Mouse (Mus musculus) limb, embryonic 13.5 days (tissue): ENCODE results near the gene Troap. TPM values are rescaled to one million over a fixed set of nuclear protein-coding genes. Genes with fewer than 3 reads are reported as not detected.
A peak's percentile ranks its signal among the peaks of the same experiment; 100 is the strongest.

Experiments used
- ATAC-seq: fragments of 200-750 bp; cut with Nextera tagmentation; 2 replicates; pipeline ENCODE4 v1.8.0; 2017; ENCODE audit warnings: low read depth, moderate number of reproducible peaks, moderate TSS enrichment; ENCODE audit not compliant: low FRiP score
- H3K27ac ChIP-seq: fragments of 300-500 bp; sonication (generic); 2 replicates; pipeline ENCODE4 v1.5.1; 2015; ENCODE audit warnings: inconsistent platforms, mild to moderate bottlenecking, moderate library complexity
- H3K27me3 ChIP-seq: fragments of 300-500 bp; sonication (generic); 2 replicates; pipeline ENCODE4 v1.6.1; 2015; ENCODE audit warnings: mild to moderate bottlenecking, inconsistent platforms
- H3K36me3 ChIP-seq: fragments of 300-500 bp; sonication (generic); 2 replicates; pipeline ENCODE4 v1.6.1; 2015; ENCODE audit warnings: inconsistent platforms, mild to moderate bottlenecking, moderate library complexity
- H3K4me1 ChIP-seq: fragments of 300-500 bp; sonication (generic); 2 replicates; pipeline ENCODE4 v1.6.1; 2015; ENCODE audit warnings: inconsistent platforms
- H3K4me2 ChIP-seq: fragments of 300-500 bp; sonication (generic); replicated peaks from 2 replicates; pipeline ENCODE4 v1.6.1; 2015; ENCODE audit warnings: inconsistent platforms, mild to moderate bottlenecking, moderate library complexity
- H3K4me3 ChIP-seq: fragments of 300-500 bp; sonication (generic); 2 replicates; pipeline ENCODE4 v1.5.1; 2015; ENCODE audit warnings: moderate library complexity, mild to moderate bottlenecking, inconsistent platforms
- H3K9ac ChIP-seq: fragments of 300-500 bp; sonication (generic); 2 replicates; pipeline ENCODE4 v1.6.1; 2015; ENCODE audit warnings: mild to moderate bottlenecking, inconsistent platforms
- H3K9me3 ChIP-seq: fragments of 300-500 bp; sonication (generic); 2 replicates; pipeline ENCODE4 v1.6.1; 2016; ENCODE audit warnings: inconsistent platforms
- WGBS: fragments of 180-500 bp; shearing (Covaris S2); methylation state at CpG from one replicate; pipeline ENCODE4 v1.1.7; 2015; 5-methylcytosine and 5-hydroxymethylcytosine counted together
- microRNA-seq: library from miRNA; unstranded; fragments of <30 nt; microRNA quantifications from one replicate; pipeline ENCODE4, GENCODE M21; 2016
- polyA plus RNA-seq: library from polyadenylated mRNA; unstranded; fragments of >200 nt; fragmentation: Nextera tagmentation; extraction: Ambion mirVana; gene quantifications from 2 replicates; pipeline ENCODE4 v1.2.1, GENCODE M21; 2015

Troap gene
- polyA plus RNA-seq, 1 experiment from 2014 or later: 37.5 TPM

DNA sequence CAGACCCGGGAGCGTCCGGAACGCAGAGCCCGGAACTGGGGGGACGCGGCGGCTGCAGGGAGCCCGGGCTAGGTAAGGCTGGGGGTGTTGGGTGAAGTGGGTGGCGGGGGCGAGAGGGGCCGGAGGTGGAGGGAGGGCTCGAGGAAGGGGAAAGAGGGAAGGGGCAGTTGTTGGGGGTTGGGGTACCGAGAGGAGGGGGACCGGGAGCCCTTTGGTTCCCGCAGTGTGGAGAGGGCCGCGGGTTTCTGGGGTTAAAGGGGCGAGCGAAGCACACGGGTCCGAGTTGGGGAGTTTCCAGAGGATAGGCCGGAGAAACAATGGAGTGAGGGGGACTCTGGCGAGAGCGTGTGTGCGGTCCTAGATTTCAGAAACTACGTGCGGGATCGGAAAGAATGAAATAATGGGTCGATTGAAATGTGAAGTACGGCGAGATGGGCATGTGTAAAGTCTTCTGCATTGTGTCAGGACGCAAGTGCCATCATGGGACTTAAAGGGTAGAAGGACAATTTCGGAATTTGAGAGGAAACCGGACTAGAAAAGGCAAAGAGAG lies 52.5 kb downstream of the Troap start:
- under 1% methylated on average over 35 of the region's 35 CpGs for WGBS
- H3K27me3 ChIP-seq: no peaks in the 10 kb centered on the region
- H3K4me3 ChIP-seq: peak overlapping the region; percentile 71
- H3K4me2 ChIP-seq: peak overlapping the region; percentile 77
- H3K9me3 ChIP-seq: no peaks in the 10 kb centered on the region
- ATAC-seq: peak; percentile 52
- no peaks in the 10 kb centered on the region for H3K36me3 ChIP-seq
- H3K27ac ChIP-seq: peak overlapping the region; percentile 94
- peak overlapping the region; percentile 92 for H3K9ac ChIP-seq
- H3K4me1 ChIP-seq: peaks cover 37% of the 10 kb centered on the region

DNA sequence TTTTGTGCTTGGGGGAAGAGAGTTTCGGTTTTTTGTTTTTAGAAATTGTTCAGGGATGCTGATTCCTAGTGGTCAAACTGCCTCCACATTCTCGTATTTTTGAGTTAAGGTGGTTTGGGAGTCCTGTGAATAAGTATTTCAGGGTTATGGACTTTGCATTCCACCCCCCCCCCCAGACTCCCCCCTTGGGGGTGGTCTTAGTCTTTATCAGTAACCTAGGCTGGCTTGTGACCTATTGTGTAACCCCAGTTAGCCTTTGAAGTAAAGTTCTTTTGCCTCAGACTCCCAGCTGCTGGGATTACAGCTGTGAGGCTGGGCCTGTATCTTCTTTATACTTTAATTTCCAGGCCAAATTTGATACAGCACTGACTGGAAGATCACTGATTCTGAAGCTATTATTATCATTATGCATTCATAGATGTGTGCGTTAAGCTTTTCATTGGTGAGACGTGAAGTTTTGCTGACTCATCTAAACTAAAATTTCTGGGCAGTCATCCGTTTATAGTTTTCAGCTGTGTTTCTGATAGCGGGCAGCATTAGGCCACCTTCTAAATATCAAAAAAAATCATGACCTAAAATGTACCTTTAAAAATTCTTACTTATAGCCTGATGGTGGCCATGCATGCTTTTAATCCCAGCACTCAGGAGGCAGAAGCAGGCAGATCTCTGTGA lies 53.6 kb downstream of the Troap start:
- peak overlapping the region; percentile 92 for H3K9ac ChIP-seq
- 71% methylated on average over 6 of the region's 6 CpGs for WGBS

DNA sequence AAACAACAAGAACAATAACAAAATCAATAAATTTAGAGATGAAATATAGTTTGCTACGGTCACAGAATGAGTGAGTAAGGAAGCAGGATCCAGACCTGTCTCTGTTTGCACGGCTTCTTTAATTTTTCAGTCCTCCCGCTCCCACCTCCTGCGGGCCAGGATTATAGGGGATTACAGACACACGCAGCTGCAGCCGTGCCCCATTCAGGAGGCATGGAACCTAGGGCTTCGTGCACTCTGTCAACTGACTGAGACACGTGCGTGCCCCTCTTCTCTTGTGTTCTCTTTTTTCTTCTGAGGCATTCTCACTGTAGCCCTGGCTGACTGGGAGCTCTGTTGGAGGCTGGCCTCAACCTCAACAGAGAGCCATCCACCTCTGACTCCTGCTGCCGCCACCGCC lies 55.1 kb downstream of the Troap start:
- 0 out of 2 replicates have a peak overlapping the region, but pooled peaks have one; percentile 43 for H3K9ac ChIP-seq
- peak overlapping the region; percentile 21; the same call in 1 of the 2 replicates for H3K4me2 ChIP-seq
- 51% methylated on average over 11 of the region's 11 CpGs for WGBS
- H3K27me3 ChIP-seq: no peaks in the 10 kb centered on the region
- H3K9me3 ChIP-seq: no peaks in the 10 kb centered on the region
- H3K4me3 ChIP-seq: 0 out of 2 replicates have a peak overlapping the region, but pooled peaks have one; percentile 7
- peaks cover 37% of the 10 kb centered on the region for H3K4me1 ChIP-seq
- H3K27ac ChIP-seq: peak overlapping the region; percentile 58
- ATAC-seq: no peak
- H3K36me3 ChIP-seq: no peaks in the 10 kb centered on the region

More for the DNA sequence above, 53.6 kb downstream of the Troap start:
- Histone ChIP-seq H3K4me3 (peak overlapping the region; percentile 71), H3K4me1 (peaks cover 37% of the 10 kb centered on the region), H3K27ac (no peak overlapping the region), H3K36me3 (no peaks in the 10 kb centered on the region), H3K27me3 (no peaks in the 10 kb centered on the region), H3K9me3 (no peaks in the 10 kb centered on the region), H3K4me2 (peak overlapping the region; percentile 77)
- ATAC-seq: no peak

DNA sequence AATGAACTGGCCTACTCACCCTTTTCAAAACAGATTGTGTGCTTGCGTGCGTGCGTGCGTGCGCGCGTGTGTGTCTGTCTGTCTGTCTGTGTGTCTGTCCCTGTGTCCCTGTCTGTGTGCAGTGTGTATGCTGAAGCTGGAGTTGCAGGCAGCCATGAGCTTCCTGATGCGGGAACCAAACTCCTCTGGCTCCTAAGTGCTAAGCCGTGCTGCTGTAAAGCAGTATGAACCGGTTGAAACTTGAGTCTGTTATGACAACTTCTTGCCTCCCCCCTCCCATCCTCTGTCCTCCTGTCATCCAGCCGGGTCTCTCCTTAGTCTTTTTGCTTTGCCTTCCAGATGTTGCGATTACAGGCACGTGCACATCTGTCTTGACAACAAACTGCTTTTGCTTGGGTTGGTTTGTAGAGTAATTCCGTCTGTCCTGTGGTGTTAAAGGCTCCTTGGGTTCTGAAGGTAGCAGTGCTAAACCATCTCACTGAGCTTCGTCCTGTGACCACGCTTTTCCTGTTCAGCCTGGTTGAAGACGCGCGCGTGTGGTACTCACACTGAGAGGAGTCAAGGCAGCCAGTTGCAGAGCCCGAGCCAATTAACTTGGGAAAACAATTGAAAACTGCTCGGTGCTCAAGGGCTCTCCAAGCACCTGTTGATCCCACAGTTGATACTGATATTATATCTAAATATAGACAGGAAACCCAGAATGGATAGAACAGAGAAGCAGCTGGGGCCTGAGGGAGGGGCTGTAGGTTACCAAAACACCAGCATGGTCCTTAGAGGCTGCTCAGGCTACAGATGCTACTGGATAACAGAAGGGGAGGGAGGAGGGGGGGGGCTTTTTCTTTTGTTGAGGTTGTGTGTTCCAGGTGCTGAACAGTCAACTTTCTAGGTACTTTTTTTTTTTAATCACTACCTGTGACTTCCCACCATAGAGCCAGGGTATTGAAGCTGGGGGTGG lies 55.9 kb downstream of the Troap start:
- no peaks in the 10 kb centered on the region for H3K9me3 ChIP-seq
- H3K4me1 ChIP-seq: peaks cover 36% of the 10 kb centered on the region
- H3K9ac ChIP-seq: peak overlapping the region; percentile 43; the same call in 1 of the 2 replicates
- H3K4me2 ChIP-seq: peak overlapping the region; percentile 21; the same call in 1 of the 2 replicates
- peak overlapping the region; percentile 58 for H3K27ac ChIP-seq
- H3K4me3 ChIP-seq: no peak overlapping the region
- no peaks in the 10 kb centered on the region for H3K36me3 ChIP-seq
- ATAC-seq: peak; percentile 26; the same call in 1 of the 2 replicates
- no peaks in the 10 kb centered on the region for H3K27me3 ChIP-seq
- 57% methylated on average over 22 of the region's 22 CpGs for WGBS

Small RNA genes within 50 kb of the gene (microRNA-seq; reads per million reads assigned to microRNA genes)
- gene Mir6960: 0.70 reads per million

Other genes with a start within 250 kb of the Troap start
- gene Prkag1, start 243.1 kb upstream of the Troap start, polyA plus RNA-seq: 93.4 and 94.5 TPM in 2 replicates
- 14.7 and 14.9 TPM in 2 replicates for gene Kmt2d, start 203.4 kb upstream of the Troap start, polyA plus RNA-seq
- 18.4 and 20.1 TPM in 2 replicates for gene Rhebl1, start 180.0 kb upstream of the Troap start, polyA plus RNA-seq
- gene Dhh, start 176.0 kb upstream of the Troap start, polyA plus RNA-seq: 0.59 and 0.80 TPM in 2 replicates
- 22.5 and 26.1 TPM in 2 replicates for gene Lmbr1l, start 156.3 kb upstream of the Troap start, polyA plus RNA-seq
- 1,632 and 1,683 TPM in 2 replicates for gene Tuba1b, start 140.0 kb upstream of the Troap start, polyA plus RNA-seq
- not detected in 2 replicates for gene Gm49450, start 121.0 kb upstream of the Troap start, polyA plus RNA-seq
- 1,398 and 1,426 TPM in 2 replicates for gene Tuba1a, start 120.9 kb upstream of the Troap start, polyA plus RNA-seq
- gene Tuba1c, start 44.7 kb upstream of the Troap start, polyA plus RNA-seq: 143 and 149 TPM in 2 replicates
- 1.0 and 1.2 TPM in 2 replicates for gene Prph, start 19.4 kb upstream of the Troap start, polyA plus RNA-seq
- gene C1ql4, start 13.2 kb downstream of the Troap start, polyA plus RNA-seq: not detected in 2 replicates
- gene Dnajc22, start 18.6 kb downstream of the Troap start, polyA plus RNA-seq: 0.83 and 1.0 TPM in 2 replicates
- gene Spats2, start 51.3 kb downstream of the Troap start, polyA plus RNA-seq: 50.3 and 50.5 TPM in 2 replicates
- 0.28 and 0.37 TPM in 2 replicates for gene Kcnh3, start 150.3 kb downstream of the Troap start, polyA plus RNA-seq
- gene Mcrs1, start 177.4 kb downstream of the Troap start, polyA plus RNA-seq: 143 and 144 TPM in 2 replicates
- gene Prpf40b, start 220.5 kb downstream of the Troap start, polyA plus RNA-seq: 77.6 and 80.3 TPM in 2 replicates
- 0.15 and 0.36 TPM in 2 replicates for gene Fam186b, start 221.3 kb downstream of the Troap start, polyA plus RNA-seq